ENCODE assay signal across 8 mouse cellular contexts in the genomic region with DNA sequence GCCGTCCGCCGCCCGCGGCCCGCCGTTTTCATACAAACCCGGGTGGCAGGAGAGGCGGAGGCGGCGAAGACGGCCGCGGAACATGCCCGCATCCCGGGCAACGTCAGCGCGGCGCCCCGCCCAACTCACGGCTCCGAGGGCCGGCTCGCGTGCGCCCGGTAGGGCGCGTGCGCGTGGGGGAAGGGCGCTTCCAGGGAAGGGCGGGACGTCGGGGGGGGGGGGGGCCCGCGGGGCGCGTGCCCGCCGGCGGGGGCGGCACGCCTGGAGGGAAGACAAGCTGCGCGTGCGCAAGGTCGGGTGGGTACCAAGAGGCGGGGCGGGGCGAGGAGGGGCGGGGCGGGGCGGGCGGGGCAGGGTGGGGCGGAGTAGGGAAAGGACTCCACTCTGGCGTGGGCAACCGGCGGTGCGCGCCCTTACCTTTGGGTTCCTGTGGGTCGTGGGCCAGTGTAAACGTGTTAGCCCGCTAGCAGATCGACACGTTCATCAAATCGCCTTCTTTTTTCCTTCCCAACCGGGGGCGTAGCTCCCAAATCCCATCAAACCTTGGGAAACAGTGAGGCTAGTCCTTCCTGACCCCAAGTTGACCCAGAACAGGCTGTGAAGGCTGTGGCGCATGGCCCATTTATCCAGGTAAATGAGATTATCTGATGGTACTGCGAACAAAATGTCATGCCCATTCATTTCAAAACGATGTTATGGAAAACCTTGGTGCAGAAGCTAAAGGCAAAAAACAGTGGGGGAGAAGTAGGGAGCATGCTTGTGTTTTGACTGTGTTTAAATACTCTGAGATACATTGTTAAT. TPM values are rescaled to one million over a fixed set of nuclear protein-coding genes. Genes with fewer than 3 reads are reported as not detected.
A peak's percentile ranks its signal among the peaks of the same experiment; 100 is the strongest.
DNase-seq lines count a peak whose midpoint lies in the region; ATAC-seq lines count a peak whose summit lies in the region.

No protein-coding gene starts in this region.

- peak overlapping the region; percentile 47 for H3K27ac ChIP-seq in intestine, embryonic 14.5 days (ENCODE audit: low read depth)

- peak; percentile 93 for DNase-seq in adrenal gland, adult 2 months
- DNase-seq in embryo, embryonic 11 days = peak; percentile 95
- DNase-seq in gastrocnemius, postnatal 25 days = peak; percentile 89
- DNase-seq in intestine, embryonic 14.5 days (ENCODE audit: low spot score) = peak; percentile 91
- DNase-seq in left cerebral cortex, postnatal 14 days (ENCODE audit: low spot score in 2 of 2) = peak; percentile 88 to 91
- peak; percentile 90 for DNase-seq in right cerebral cortex, postnatal 25 days
- peak; percentile 66 to 86 for DNase-seq in urinary bladder, postnatal 36 days (ENCODE audit: low spot score in 2 of 2)

- intact Hi-C loops in left cerebral cortex, postnatal 14 days (cut with DNase I) = loop anchor here (1.0 kb wide), 1 partner anchor 28 kb away; a partner anchor contains a TSS

- no peaks in the 10 kb centered on the region for H3K27me3 ChIP-seq in intestine, embryonic 14.5 days (replicated peaks; ENCODE audit: control insufficient read depth, insufficient read depth, low read length)

- peak overlapping the region; percentile 71 for H3K4me3 ChIP-seq in intestine, embryonic 14.5 days (ENCODE audit: low read depth, low read length)

- ATAC-seq in intestine, embryonic 14.5 days (replicated peaks; ENCODE audit: low FRiP score, low TSS enrichment, low read depth) = peak; percentile 84
- ATAC-seq in megakaryocyte-erythroid progenitor cell, adult 5-6 weeks (replicated peaks; ENCODE audit: low FRiP score, low TSS enrichment, poor library complexity, severe bottlenecking) = peak; percentile 75

- H3K36me3 ChIP-seq in intestine, embryonic 14.5 days (ENCODE audit: control insufficient read depth, insufficient read depth, low read length) = no peaks in the 10 kb centered on the region

- under 1% methylated on average over 40 of the region's 73 CpGs for WGBS in intestine, embryonic 14.5 days

- H3K9me3 ChIP-seq in intestine, embryonic 14.5 days (ENCODE audit: control insufficient read depth, low read length) = no peaks in the 10 kb centered on the region

- H3K9ac ChIP-seq in intestine, embryonic 14.5 days (ENCODE audit: low read length) = peak overlapping the region; percentile 72

- peaks cover 16% of the 10 kb centered on the region; the same call in 1 of the 2 replicates for H3K4me1 ChIP-seq in intestine, embryonic 14.5 days (replicated peaks; ENCODE audit: control insufficient read depth, insufficient read depth, low read length)

- H3K4me2 ChIP-seq in intestine, embryonic 14.5 days (ENCODE audit: low read length) = peak overlapping the region; percentile 95

RNA-seq across cellular contexts. Expression of a gene that starts 27.6 kb away (rescaled TPM):
- total RNA-seq in adrenal gland, adult 2 months (2021) = 10 to 100 TPM; 38.9 to 45.7 TPM
- 2.9 and 4.3 TPM in 2 replicates for polyA plus RNA-seq in adrenal gland, adult 2 months (2012; rRNA removed)
- total RNA-seq in gastrocnemius, postnatal 25 days (2021) = 10 to 100 TPM; 50.6 to 53.5 TPM
- 22.5 and 26.7 TPM in 2 replicates for polyA plus RNA-seq in intestine, embryonic 14.5 days (2014; fragmentation: Nextera tagmentation; extraction: Ambion mirVana)
- 100 to 1,000 TPM; 326 to 365 TPM for total RNA-seq in left cerebral cortex, postnatal 14 days (2021)
- total RNA-seq in megakaryocyte-erythroid progenitor cell, adult 5-6 weeks (2014; fragmentation: Nextera tagmentation) = 49.2 and 59.4 TPM in 2 replicates
- total RNA-seq in megakaryocyte-erythroid progenitor cell, adult 5-6 weeks (2017) = 67.9 and 69.6 TPM in 2 replicates

RNA-seq across cellular contexts. Expression of a gene that starts 27.7 kb away (rescaled TPM):
- 10 to 100 TPM; 52.4 to 63.3 TPM for total RNA-seq in adrenal gland, adult 2 months (2021)
- 12.4 and 17.6 TPM in 2 replicates for polyA plus RNA-seq in adrenal gland, adult 2 months (2012; rRNA removed)
- total RNA-seq in gastrocnemius, postnatal 25 days (2021) = 10 to 100 TPM; 26.6 to 37.5 TPM
- 79.6 and 83.3 TPM in 2 replicates for polyA plus RNA-seq in intestine, embryonic 14.5 days (2014; fragmentation: Nextera tagmentation; extraction: Ambion mirVana)
- total RNA-seq in left cerebral cortex, postnatal 14 days (2021) = 10 to 100 TPM; 89.8 to 98.0 TPM
- 76.9 and 107 TPM in 2 replicates for total RNA-seq in megakaryocyte-erythroid progenitor cell, adult 5-6 weeks (2014; fragmentation: Nextera tagmentation)
- 38.5 and 58.0 TPM in 2 replicates for total RNA-seq in megakaryocyte-erythroid progenitor cell, adult 5-6 weeks (2017)

Comparison
In these comparisons a context has a peak if more than half of its experiments do, and no peak if none do; other contexts are left out.
1. Peak in every context shown above with its lines: DNase-seq, ATAC-seq, H3K4me3 ChIP-seq and H3K27ac ChIP-seq.
2. RNA of a gene that starts 27.6 kb away (total RNA-seq): 326 to 365 TPM in left cerebral cortex, postnatal 14 days; 49.2 to 69.6 TPM in megakaryocyte-erythroid progenitor cell, adult 5-6 weeks, 50.6 to 53.5 TPM in gastrocnemius, postnatal 25 days and 38.9 to 45.7 TPM in adrenal gland, adult 2 months; every median in the first group is over 4 times any median in the second.